Comparison of ENCODE assay signal across 8 mouse cellular contexts in the genomic region with DNA sequence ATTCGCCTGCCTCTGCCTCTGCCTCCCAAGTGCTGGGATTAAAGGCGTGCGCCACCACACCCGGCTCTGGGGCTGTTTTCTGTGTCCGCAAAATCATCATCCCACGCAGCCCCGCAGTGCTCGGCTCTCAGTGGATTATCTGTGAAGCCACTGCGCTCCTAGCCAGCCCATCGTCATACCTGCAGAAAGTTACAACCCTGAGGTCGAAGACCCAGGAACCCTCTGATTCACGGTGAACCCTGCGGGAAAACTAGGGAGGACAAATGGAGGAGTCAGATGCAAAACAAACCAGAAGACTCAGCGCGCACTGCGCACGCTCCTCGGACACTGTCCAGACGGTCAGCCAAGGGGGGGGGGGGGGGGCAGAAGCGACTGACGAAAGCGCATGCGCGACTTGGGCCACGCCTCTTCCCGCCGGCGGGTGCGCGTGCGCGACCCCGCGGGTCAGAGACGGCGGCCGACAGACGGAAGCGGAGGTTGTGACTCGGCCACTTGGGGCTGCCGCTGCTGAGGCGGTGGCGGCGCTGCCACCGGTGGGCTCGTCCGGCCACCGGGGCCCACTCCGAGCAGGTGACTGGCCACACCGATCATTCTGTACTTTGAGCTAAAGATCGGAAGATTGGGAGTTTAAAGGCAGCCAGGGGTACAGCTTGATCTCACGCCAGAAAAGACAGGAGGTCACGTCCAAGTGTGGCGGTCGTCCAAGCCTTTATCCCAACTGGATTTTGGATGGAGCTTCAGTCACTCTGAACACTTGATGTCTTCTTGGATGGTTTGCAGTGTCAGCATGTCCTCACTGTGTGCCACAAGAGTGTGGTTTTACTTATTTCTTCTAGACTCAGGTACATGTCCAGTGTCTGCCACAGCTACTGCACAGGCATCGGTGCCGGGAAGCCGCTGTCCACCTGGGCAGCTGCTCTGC. TPM values are rescaled to one million over a fixed set of nuclear protein-coding genes. Genes with fewer than 3 reads are reported as not detected.
DNase-seq lines count a peak whose midpoint lies in the region; ATAC-seq and TF ChIP-seq lines count a peak whose summit lies in the region.

TSS of gene Acad12 (minus strand) at position 347 of the 922 bp plus-strand sequence.

- H3K79me2 ChIP-seq in liver, adult 2 months (ENCODE audit: control insufficient read depth, insufficient read depth, low read length), result no peaks in the 10 kb centered on the region; the same call in 1 of the 2 replicates
- peaks cover 7% of the 10 kb centered on the region for H3K79me2 ChIP-seq in myocyte (ENCODE audit: control insufficient read depth, insufficient read depth)

- TF ChIP-seq POLR2A in liver, adult 2 months (IDR thresholded peaks at IDR 0.05; ENCODE audit: extremely low read depth, insufficient read depth, low read length), result peak; percentile 95
- TF ChIP-seq POLR2A in myocyte (IDR thresholded peaks at IDR 0.05; ENCODE audit: insufficient read length, low read depth), result peak; percentile 100

- H3K27ac ChIP-seq in brown adipose tissue, adult 24 weeks (replicated peaks; ENCODE audit: low read depth, low read length), result peak within 1 kb of the TSS; percentile 97
- H3K27ac ChIP-seq in heart, embryonic 12.5 days (ENCODE audit: poor library complexity, severe bottlenecking), result peak within 1 kb of the TSS; percentile 90
- H3K27ac ChIP-seq in kidney, embryonic 16.5 days (ENCODE audit: low read length), result peak within 1 kb of the TSS; percentile 87
- H3K27ac ChIP-seq in liver, adult 2 months (replicated peaks; ENCODE audit: insufficient read depth, low read depth, low read length), result peak within 1 kb of the TSS; percentile 90

- H3ac ChIP-seq in myocyte (ENCODE audit: control insufficient read depth, insufficient read length), result peak within 1 kb of the TSS; percentile 11

- H3K27me3 ChIP-seq in heart, embryonic 12.5 days (replicated peaks), result no peaks in the 10 kb centered on the region
- no peaks in the 10 kb centered on the region for H3K27me3 ChIP-seq in kidney, embryonic 16.5 days (ENCODE audit: insufficient read depth, low read length)
- no peaks in the 10 kb centered on the region for H3K27me3 ChIP-seq in liver, adult 2 months (ENCODE audit: control insufficient read depth, insufficient read depth, low read length)
- H3K27me3 ChIP-seq in myocyte (ENCODE audit: control insufficient read depth, insufficient read depth, insufficient read length), result no peaks in the 10 kb centered on the region

- peak within 1 kb of the TSS; percentile 68 for H3K4me2 ChIP-seq in heart, embryonic 12.5 days
- peak within 1 kb of the TSS; percentile 66 for H3K4me2 ChIP-seq in kidney, embryonic 16.5 days (replicated peaks; ENCODE audit: low read depth, low read length)
- peak within 1 kb of the TSS; percentile 85 for H3K4me2 ChIP-seq in myocyte (ENCODE audit: low read depth)

- TF ChIP-seq CTCF in liver, adult 2 months (IDR thresholded peaks at IDR 0.05; ENCODE audit: low read depth, low read length), result peak; percentile 14; the same call in 1 of the 2 replicates

- ATAC-seq in erythroid progenitor cell, adult 5-6 weeks (replicated peaks; ENCODE audit: low FRiP score, poor library complexity, severe bottlenecking), result peak; percentile 84
- peak; percentile 90 for ATAC-seq in heart, embryonic 12.5 days (ENCODE audit: insufficient number of reproducible peaks, low FRiP score)
- ATAC-seq in kidney, embryonic 16.5 days (ENCODE audit: low FRiP score, low TSS enrichment), result peak; percentile 92

- DNase-seq in CD4-positive, CD25-positive, alpha-beta regulatory T cell, adult 2 months (ENCODE audit: low read depth, low spot score), result peak; percentile 87
- peak; percentile 88 for DNase-seq in liver, adult 2 months (ENCODE audit: extremely low read depth, low read depth, low spot score)
- peak; percentile 79 to 91 for DNase-seq in spleen, postnatal 4 days (ENCODE audit: low spot score in 2 of 2)

- 0 out of 2 replicates have a peak, but pooled peaks cover 3% of the 10 kb centered on the region for H3K4me1 ChIP-seq in brown adipose tissue, adult 24 weeks (ENCODE audit: control insufficient read depth, insufficient read depth, insufficient read length, low read length)
- peaks cover 8% of the 10 kb centered on the region for H3K4me1 ChIP-seq in heart, embryonic 12.5 days (replicated peaks)
- H3K4me1 ChIP-seq in kidney, embryonic 16.5 days (ENCODE audit: insufficient read depth, low read length), result peaks cover 11% of the 10 kb centered on the region
- H3K4me1 ChIP-seq in liver, adult 2 months (ENCODE audit: control insufficient read depth, insufficient read depth, low read length), result no peaks in the 10 kb centered on the region

- H3K36me3 ChIP-seq in heart, embryonic 12.5 days, result 0 out of 2 replicates have a peak, but pooled peaks cover 3% of the 10 kb centered on the region
- H3K36me3 ChIP-seq in kidney, embryonic 16.5 days (ENCODE audit: insufficient read depth, low read length), result no peaks in the 10 kb centered on the region
- H3K36me3 ChIP-seq in liver, adult 2 months (ENCODE audit: control insufficient read depth, insufficient read depth, low read length), result no peaks in the 10 kb centered on the region
- H3K36me3 ChIP-seq in myocyte (ENCODE audit: control insufficient read depth, insufficient read depth), result no peaks in the 10 kb centered on the region

- WGBS in heart, embryonic 12.5 days, result under 1% methylated on average over 44 of the region's 58 CpGs
- WGBS in kidney, embryonic 16.5 days, result under 1% methylated on average over 55 of the region's 58 CpGs
- WGBS in liver, adult 2 months, result under 1% methylated on average over 49 of the region's 58 CpGs

- H3K9ac ChIP-seq in heart, embryonic 12.5 days, result peak within 1 kb of the TSS; percentile 74
- H3K9ac ChIP-seq in kidney, embryonic 16.5 days (replicated peaks; ENCODE audit: low read length), result peak within 1 kb of the TSS; percentile 91
- H3K9ac ChIP-seq in liver, adult 2 months (ENCODE audit: low read depth, low read length), result peak within 1 kb of the TSS; percentile 89

- peak within 1 kb of the TSS; percentile 93 for H3K4me3 ChIP-seq in brown adipose tissue, adult 24 weeks (ENCODE audit: insufficient read depth, low read depth, low read length)
- H3K4me3 ChIP-seq in heart, embryonic 12.5 days, result peak within 1 kb of the TSS; percentile 80
- peak within 1 kb of the TSS; percentile 86 for H3K4me3 ChIP-seq in kidney, embryonic 16.5 days (ENCODE audit: low read length)
- peak within 1 kb of the TSS; percentile 79 for H3K4me3 ChIP-seq in liver, adult 2 months (ENCODE audit: insufficient read depth, low read depth, low read length)
- H3K4me3 ChIP-seq in myocyte, result peak within 1 kb of the TSS; percentile 78

- H3K9me3 ChIP-seq in heart, embryonic 12.5 days (replicated peaks), result no peaks in the 10 kb centered on the region
- no peaks in the 10 kb centered on the region for H3K9me3 ChIP-seq in kidney, embryonic 16.5 days (ENCODE audit: low read length)

TF ChIP-seq in myocyte, 11 proteins besides CTCF, POLR2A, EP300 and RAD21:
- TF ChIP-seq CEBPB (IDR thresholded peaks at IDR 0.05; ENCODE audit: insufficient read depth, poor library complexity, severe bottlenecking) (no peak), POLR2AphosphoS2 (IDR thresholded peaks at IDR 0.05; ENCODE audit: insufficient read length, low read depth) (peak; percentile 100), REST (IDR thresholded peaks at IDR 0.05; ENCODE audit: insufficient read depth, insufficient read length) (peak; percentile 35), USF1 (IDR thresholded peaks at IDR 0.05; ENCODE audit: low read depth) (no peak), MYOD1 (IDR thresholded peaks at IDR 0.05; ENCODE audit: control insufficient read depth in 1 of 3, insufficient read length in 2 of 3, low read depth in 2 of 3) (peak in 1 of 3 experiments; percentile 45), TCF12 (IDR thresholded peaks at IDR 0.05; ENCODE audit: insufficient read depth, poor library complexity, severe bottlenecking) (no peak)

RNA-seq across cellular contexts. Expression of gene Acad12, which starts in this region (rescaled TPM):
- 18.4 and 32.3 TPM in 2 replicates for polyA plus RNA-seq in brown adipose tissue, adult 24 weeks (2012; ENCODE audit: insufficient read depth, insufficient read length, missing spikeins)
- 0.42 and 4.0 TPM in 2 replicates for total RNA-seq in erythroid progenitor cell, adult 5-6 weeks (2015; ENCODE audit: low replicate concordance)
- 0.23 and 0.26 TPM in 2 replicates for total RNA-seq in erythroid progenitor cell, adult 5-6 weeks (2017; ENCODE audit: low replicate concordance)
- 5.8 and 6.1 TPM in 2 replicates for polyA plus RNA-seq in heart, embryonic 12.5 days (2016; fragmentation: Nextera tagmentation; extraction: Ambion mirVana)
- 3.5 and 3.6 TPM in 2 replicates for polyA plus RNA-seq in kidney, embryonic 16.5 days (2015; fragmentation: Nextera tagmentation; extraction: Ambion mirVana)
- 9.6 and 14.4 TPM in 2 replicates for total RNA-seq in liver, adult 2 months (2014; rRNA removed)
- polyA plus RNA-seq in liver, adult 2 months (2012; rRNA removed), result 9.1 and 10.1 TPM in 2 replicates
- polyA plus RNA-seq in myocyte (2012; fragmentation: generic; extraction: Trizol), result 2.1 TPM

Comparison
In these comparisons a context has a peak if more than half of its experiments do, and no peak if none do; other contexts are left out.
1. Peak in every context shown above with its lines: DNase-seq, ATAC-seq, H3K4me3 ChIP-seq and H3K27ac ChIP-seq.